Mouse (Mus musculus) thymus, adult 2 months (tissue): ENCODE measurements around the gene Hdac5. TPM values are rescaled to one million over a fixed set of nuclear protein-coding genes. Genes with fewer than 3 reads are reported as not detected.

Source experiments
- DNase-seq: peaks from one replicate; pipeline ENCODE4 v3.0.0; 2021
- H3K27ac ChIP-seq: fragments of 200-500 bp; 2 replicates; pipeline ENCODE4 v1.5.1; 2012; ENCODE audit warnings: low read length, control low read depth; ENCODE audit not compliant: control insufficient read depth, insufficient read depth
- H3K27me3 ChIP-seq: fragments of 200-500 bp; 2 replicates; pipeline ENCODE4 v1.6.1; 2012; ENCODE audit warnings: mild to moderate bottlenecking, low read length, moderate library complexity, mixed read lengths; ENCODE audit not compliant: control insufficient read depth, insufficient read depth
- H3K36me3 ChIP-seq: fragments of 200-500 bp; 2 replicates; pipeline ENCODE4 v1.6.1; 2012; ENCODE audit warnings: mild to moderate bottlenecking, low read length, moderate library complexity; ENCODE audit not compliant: control insufficient read depth, insufficient read depth
- H3K4me1 ChIP-seq: fragments of 200-500 bp; replicated peaks from 2 replicates; pipeline ENCODE4 v1.6.1; 2012; ENCODE audit warnings: low read length; ENCODE audit not compliant: control insufficient read depth, insufficient read depth
- H3K4me3 ChIP-seq: fragments of 200-500 bp; 2 replicates; pipeline ENCODE4 v1.5.1; 2012; ENCODE audit warnings: mild to moderate bottlenecking, low read length, control low read depth, moderate library complexity; ENCODE audit not compliant: control insufficient read depth, insufficient read depth
- CTCF ChIP-seq: fragments of 200-500 bp; IDR thresholded peaks from 2 replicates; pipeline ENCODE4 v1.5.1; 2012; ENCODE audit warnings: mild to moderate bottlenecking, control low read depth, low read length, moderate library complexity, borderline replicate concordance; ENCODE audit not compliant: control insufficient read depth, poor library complexity, insufficient read depth; ENCODE audit errors: extremely low read depth
- POLR2A ChIP-seq: fragments of 200-500 bp; IDR thresholded peaks from 2 replicates; pipeline ENCODE4 v1.6.1; 2012; ENCODE audit warnings: mild to moderate bottlenecking, low read length, control low read depth, moderate library complexity; ENCODE audit not compliant: control insufficient read depth, poor library complexity, insufficient read depth; ENCODE audit errors: extremely low read depth
- WGBS: fragments of 180-500 bp; shearing (Covaris S2); methylation state at CpG from one replicate; pipeline ENCODE4 v1.1.7; 2018; 5-methylcytosine and 5-hydroxymethylcytosine counted together
- polyA plus RNA-seq: library from polyadenylated mRNA; depleted of rRNA; stranded (reverse); fragments of >200 nt; gene quantifications from 2 replicates; pipeline ENCODE4 v1.2.3, GENCODE M21; 2012; rRNA removed

The Hdac5 gene
- polyA plus RNA-seq, 1 experiment: 76.8 TPM

DNA sequence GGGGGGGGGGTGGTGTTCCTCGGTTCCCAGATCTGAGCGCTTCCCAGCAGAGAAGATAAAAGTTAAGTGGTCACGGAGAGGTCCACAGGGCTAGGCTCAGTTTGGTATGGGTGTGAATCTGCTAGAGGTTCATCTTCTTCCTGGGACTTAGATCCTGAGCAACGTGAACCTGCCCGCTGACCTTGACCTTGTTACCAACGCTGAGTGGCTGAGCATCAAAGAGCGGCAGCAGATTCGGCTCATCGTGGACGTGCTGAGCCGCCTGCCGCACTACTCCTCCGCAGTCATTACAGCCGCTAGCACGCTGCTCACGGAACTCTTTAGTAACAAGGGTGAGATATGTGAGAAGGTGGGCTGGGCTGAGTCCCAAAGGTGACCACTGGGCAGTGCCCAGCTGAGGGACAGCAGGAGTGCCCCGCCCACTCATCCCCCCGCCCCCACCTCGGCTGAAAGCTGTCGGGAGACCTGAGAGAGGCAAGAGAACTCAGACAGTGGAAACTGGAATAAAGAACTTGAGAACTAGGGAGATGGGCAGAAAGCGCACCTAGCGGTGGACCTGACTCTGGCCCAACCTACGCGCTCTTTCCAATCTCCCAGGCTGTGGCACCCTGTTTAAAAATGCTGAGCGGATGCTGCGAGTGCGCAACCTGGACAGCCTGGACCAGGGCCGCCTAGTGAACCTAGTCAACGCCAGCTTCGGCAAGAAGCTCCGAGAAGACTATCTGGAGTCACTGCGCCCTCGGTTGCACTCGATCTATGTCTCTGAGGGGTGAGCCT lies 82.6 kb downstream of the Hdac5 start:
- no peaks in the 10 kb centered on the region for H3K36me3 ChIP-seq
- DNase-seq: no peak
- no peaks in the 10 kb centered on the region for H3K4me1 ChIP-seq
- TF ChIP-seq CTCF (no peak), POLR2A (no peak)
- H3K4me3 ChIP-seq: no peak overlapping the region
- peaks cover 17% of the 10 kb centered on the region for H3K27me3 ChIP-seq
- no peak overlapping the region for H3K27ac ChIP-seq
- WGBS: 18% methylated on average over 34 of the region's 34 CpGs

DNA sequence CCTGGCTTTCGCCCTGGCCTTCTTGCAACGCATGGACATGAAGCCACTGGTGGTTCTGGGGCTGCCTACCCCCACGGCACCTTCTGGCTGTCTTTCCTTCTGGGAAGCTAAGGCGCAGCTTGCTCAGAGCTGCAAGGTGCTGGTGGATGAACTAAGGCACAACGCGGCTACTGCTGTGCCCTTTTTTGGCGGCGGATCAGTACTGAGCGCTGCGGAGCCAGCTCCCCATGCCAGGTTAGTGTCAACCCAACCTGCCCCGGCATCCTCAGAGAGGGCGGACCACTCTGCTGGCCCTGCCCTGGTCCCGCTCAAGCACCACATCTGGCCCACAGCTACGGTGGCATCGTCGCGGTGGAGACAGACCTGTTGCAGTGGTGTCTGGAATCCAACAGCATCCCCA lies 83.4 kb downstream of the Hdac5 start:
- no peaks in the 10 kb centered on the region for H3K36me3 ChIP-seq
- H3K4me3 ChIP-seq: no peak overlapping the region
- H3K4me1 ChIP-seq: no peaks in the 10 kb centered on the region
- TF ChIP-seq POLR2A: no peak
- TF ChIP-seq CTCF: no peak
- H3K27me3 ChIP-seq: peaks cover 17% of the 10 kb centered on the region
- 20% methylated on average over 17 of the region's 17 CpGs for WGBS
- H3K27ac ChIP-seq: no peak overlapping the region
- no peak for DNase-seq

DNA sequence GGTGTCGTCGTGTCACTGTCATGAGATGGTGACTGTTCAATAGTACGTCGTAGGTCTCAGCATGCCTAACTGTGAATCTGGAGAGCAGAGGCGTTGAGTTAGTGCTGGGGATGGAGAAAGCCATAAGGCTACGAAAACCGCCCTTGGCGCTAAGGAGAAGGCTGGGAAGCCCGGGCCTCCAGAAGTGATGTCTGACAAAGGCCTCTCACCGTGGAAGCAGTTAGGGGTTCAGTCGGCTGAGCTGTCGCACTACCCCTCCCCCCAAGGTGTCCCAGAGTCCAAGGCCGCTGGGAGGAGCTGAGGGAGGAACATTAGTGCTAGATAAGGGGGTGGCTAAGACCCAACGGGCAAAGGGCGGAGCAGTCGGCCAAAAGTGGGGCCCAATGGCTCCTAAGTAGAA lies 84.0 kb downstream of the Hdac5 start:
- no peak overlapping the region for H3K4me3 ChIP-seq
- H3K27me3 ChIP-seq: peaks cover 17% of the 10 kb centered on the region

DNA sequence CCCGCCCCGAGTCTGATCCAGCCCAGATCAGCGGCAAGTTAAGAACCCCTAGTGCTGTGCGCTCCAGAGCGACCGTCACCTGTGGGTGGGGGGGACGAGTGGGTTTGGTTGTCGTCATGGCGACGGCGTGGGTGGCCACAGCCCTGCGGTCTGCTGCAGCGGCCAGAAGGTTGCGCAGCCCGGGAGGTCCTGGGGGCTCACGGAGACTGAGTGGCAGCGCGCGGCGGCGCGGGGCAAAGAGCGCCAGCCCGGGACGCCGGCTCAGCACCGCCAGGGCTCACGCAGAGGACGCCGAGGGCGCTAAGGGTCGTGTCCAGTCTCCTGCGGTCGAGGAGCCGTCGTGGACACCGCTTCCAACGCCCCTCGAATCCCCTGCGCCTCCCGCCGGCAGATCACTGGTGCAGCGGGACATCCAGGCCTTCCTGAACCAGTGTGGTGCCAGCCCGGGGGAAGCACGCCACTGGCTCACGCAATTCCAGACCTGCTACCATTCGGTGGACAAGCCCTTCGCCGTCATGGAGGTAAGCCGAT lies 84.4 kb downstream of the Hdac5 start, which contains the start of gene Nags:
Nags (plus strand) TSS at position 43 of the 531 bp plus-strand sequence.
- TF ChIP-seq CTCF (no peak), POLR2A (no peak)
- WGBS: 5% methylated on average over 50 of the region's 50 CpGs
- Histone ChIP-seq H3K36me3 (no peaks in the 10 kb centered on the region), H3K27me3 (peaks cover 17% of the 10 kb centered on the region), H3K27ac (no peak within 1 kb of the TSS), H3K4me1 (no peaks in the 10 kb centered on the region), H3K4me3 (no peak within 1 kb of the TSS)
- no peak for DNase-seq

More for the DNA sequence above, 84.0 kb downstream of the Hdac5 start:
- Histone ChIP-seq H3K4me1 (no peaks in the 10 kb centered on the region), H3K36me3 (no peaks in the 10 kb centered on the region), H3K27ac (no peak overlapping the region)
- no peak for TF ChIP-seq POLR2A
- TF ChIP-seq CTCF: no peak
- 10% methylated on average over 16 of the region's 16 CpGs for WGBS
- no peak for DNase-seq

DNA sequence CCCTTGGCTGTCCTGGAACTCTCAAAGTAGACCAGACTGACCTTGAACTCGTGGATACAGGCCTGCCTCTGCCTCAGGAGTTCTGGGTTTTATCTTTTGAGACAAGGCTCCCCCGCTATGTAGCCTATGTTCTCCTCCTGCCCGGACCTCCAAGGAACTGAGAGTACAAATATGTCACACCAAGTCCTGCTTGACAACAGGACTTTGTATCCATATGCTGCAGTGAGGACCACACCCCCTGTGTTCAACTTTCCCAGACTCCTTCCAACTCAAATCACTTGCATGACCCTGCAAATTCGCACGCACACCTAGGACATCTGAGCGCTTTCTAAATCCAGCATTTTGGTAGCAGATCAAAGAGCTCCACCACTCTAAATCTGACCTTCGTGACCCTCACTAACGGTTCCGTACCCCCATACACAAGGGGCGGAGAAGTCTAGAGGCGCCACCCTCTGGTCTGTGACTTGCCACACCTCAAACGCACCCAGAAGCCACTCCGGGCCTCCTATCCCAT lies 85.0 kb downstream of the Hdac5 start:
- 32% methylated on average over 13 of the region's 13 CpGs for WGBS
- Histone ChIP-seq H3K27me3 (peaks cover 17% of the 10 kb centered on the region), H3K27ac (no peak overlapping the region), H3K4me1 (no peaks in the 10 kb centered on the region), H3K36me3 (no peaks in the 10 kb centered on the region), H3K4me3 (no peak overlapping the region)
- TF ChIP-seq POLR2A (no peak), CTCF (no peak)
- DNase-seq: no peak

Other genes with a start within 250 kb of the Hdac5 start
- gene Cfap97d1, start 245.9 kb downstream of the Hdac5 start, polyA plus RNA-seq: not detected in 2 replicates
- 12.3 and 19.7 TPM in 2 replicates for gene Dusp3, start 243.2 kb downstream of the Hdac5 start, polyA plus RNA-seq
- 0.28 and 0.50 TPM in 2 replicates for gene Mpp3, start 201.7 kb downstream of the Hdac5 start, polyA plus RNA-seq
- gene Cd300lg, start 188.7 kb downstream of the Hdac5 start, polyA plus RNA-seq: 12.5 and 18.3 TPM in 2 replicates
- gene Mpp2, start 141.7 kb downstream of the Hdac5 start, polyA plus RNA-seq: 3.7 and 3.8 TPM in 2 replicates
- 11.8 TPM in 2 replicates for gene Ppy, start 128.8 kb downstream of the Hdac5 start, polyA plus RNA-seq
- gene Pyy, start 122.3 kb downstream of the Hdac5 start, polyA plus RNA-seq: 51.8 and 53.2 TPM in 2 replicates
- 0.09 and 0.43 TPM in 2 replicates for gene Nags, start 84.7 kb downstream of the Hdac5 start, polyA plus RNA-seq
- 26.2 and 31.3 TPM in 2 replicates for gene Tmem101, start 73.8 kb downstream of the Hdac5 start, polyA plus RNA-seq
- gene Lsm12, start 44.9 kb downstream of the Hdac5 start, polyA plus RNA-seq: 36.1 and 42.2 TPM in 2 replicates
- 48.6 and 56.5 TPM in 2 replicates for gene G6pc3, start 40.5 kb downstream of the Hdac5 start, polyA plus RNA-seq
- gene BC030867, start 18.7 kb upstream of the Hdac5 start, polyA plus RNA-seq: 13.0 and 17.7 TPM in 2 replicates
- 0.12 and 0.27 TPM in 2 replicates for gene Asb16, start 38.6 kb upstream of the Hdac5 start, polyA plus RNA-seq
- gene Tmub2, start 54.8 kb upstream of the Hdac5 start, polyA plus RNA-seq: 74.1 and 74.2 TPM in 2 replicates
- gene Atxn7l3, start 66.5 kb upstream of the Hdac5 start, polyA plus RNA-seq: 89.9 TPM in 2 replicates
- gene Ubtf, start 89.6 kb upstream of the Hdac5 start, polyA plus RNA-seq: 59.7 and 67.9 TPM in 2 replicates
- 0.11 and 0.34 TPM in 2 replicates for gene Slc4a1, start 136.0 kb upstream of the Hdac5 start, polyA plus RNA-seq
- gene Rundc3a, start 163.2 kb upstream of the Hdac5 start, polyA plus RNA-seq: 7.9 and 8.1 TPM in 2 replicates
- 227 and 235 TPM in 2 replicates for gene Slc25a39, start 177.8 kb upstream of the Hdac5 start, polyA plus RNA-seq
- gene Grn, start 200.1 kb upstream of the Hdac5 start, polyA plus RNA-seq: 151 and 160 TPM in 2 replicates
- gene Fam171a2, start 217.5 kb upstream of the Hdac5 start, polyA plus RNA-seq: 2.6 and 4.7 TPM in 2 replicates
- gene Itga2b, start 240.0 kb upstream of the Hdac5 start, polyA plus RNA-seq: 3.8 and 4.0 TPM in 2 replicates